Mouse (Mus musculus) erythroblast, embryonic 14.5 days (primary cell): ENCODE measurements around the gene Cerkl. TPM values are rescaled to one million over a fixed set of nuclear protein-coding genes. Genes with fewer than 3 reads are reported as not detected.

ENCODE experiments used
- H3K27me3 ChIP-seq: 2 replicates; pipeline ENCODE4 v1.6.1; 2012; ENCODE audit warnings: inconsistent platforms; ENCODE audit not compliant: control insufficient read depth
- H3K36me3 ChIP-seq: 2 replicates; pipeline ENCODE4 v1.6.1; 2012; ENCODE audit warnings: mild to moderate bottlenecking, inconsistent platforms; ENCODE audit not compliant: control insufficient read depth
- H3K4me1 ChIP-seq: 2 replicates; pipeline ENCODE4 v1.6.1; 2012; ENCODE audit warnings: inconsistent platforms; ENCODE audit not compliant: control insufficient read depth
- H3K4me3 ChIP-seq: replicated peaks from 2 replicates; pipeline ENCODE3; 2012; ENCODE audit warnings: moderate library complexity, mild to moderate bottlenecking, inconsistent platforms
- H3K9me3 ChIP-seq: 2 replicates; pipeline ENCODE4 v1.6.1; 2012; ENCODE audit warnings: low read length, inconsistent platforms, mixed read lengths; ENCODE audit not compliant: control insufficient read depth
- GATA1 ChIP-seq: IDR thresholded peaks from 2 replicates; pipeline ENCODE4 v1.6.1; 2012; ENCODE audit warnings: low read length, inconsistent platforms, mixed read lengths
- TAL1 ChIP-seq: IDR thresholded peaks from 3 replicates; pipeline ENCODE4 v1.6.1; 2012; ENCODE audit warnings: low read length, inconsistent platforms, mixed read lengths
- polyA plus RNA-seq: library from polyadenylated mRNA; stranded (reverse); fragments of >175 nt; gene quantifications from 2 replicates; pipeline ENCODE4 v1.2.3, GENCODE M21; 2012

Cerkl gene
- polyA plus RNA-seq, 1 experiment: 0.02 TPM

DNA sequence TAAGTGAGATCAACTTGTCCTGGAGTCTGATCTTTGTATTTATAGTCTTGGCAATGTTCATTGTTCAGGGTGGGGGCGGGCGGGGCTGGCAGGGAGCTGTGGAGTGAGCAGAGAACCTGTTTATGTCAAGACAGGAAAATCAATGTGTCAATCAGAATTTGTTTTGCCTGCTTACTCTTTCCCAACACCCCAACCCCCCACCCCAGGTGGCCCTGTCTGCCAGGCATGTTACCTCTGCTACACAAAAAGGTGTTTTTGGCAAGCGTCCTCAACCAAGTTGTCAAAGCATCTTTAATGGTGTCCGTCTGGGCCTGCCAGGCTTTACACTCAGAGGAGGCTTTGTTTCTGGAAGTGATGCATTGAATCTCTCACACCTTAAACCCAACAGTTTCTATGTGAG, 141.5 kb downstream of the Cerkl start:
- H3K9me3 ChIP-seq: no peaks in the 10 kb centered on the region
- peaks cover 100% of the 10 kb centered on the region for H3K36me3 ChIP-seq
- no peak overlapping the region for H3K4me3 ChIP-seq
- H3K4me1 ChIP-seq: no peaks in the 10 kb centered on the region
- no peaks in the 10 kb centered on the region for H3K27me3 ChIP-seq
- TF ChIP-seq GATA1 (no peak), TAL1 (no peak)

DNA sequence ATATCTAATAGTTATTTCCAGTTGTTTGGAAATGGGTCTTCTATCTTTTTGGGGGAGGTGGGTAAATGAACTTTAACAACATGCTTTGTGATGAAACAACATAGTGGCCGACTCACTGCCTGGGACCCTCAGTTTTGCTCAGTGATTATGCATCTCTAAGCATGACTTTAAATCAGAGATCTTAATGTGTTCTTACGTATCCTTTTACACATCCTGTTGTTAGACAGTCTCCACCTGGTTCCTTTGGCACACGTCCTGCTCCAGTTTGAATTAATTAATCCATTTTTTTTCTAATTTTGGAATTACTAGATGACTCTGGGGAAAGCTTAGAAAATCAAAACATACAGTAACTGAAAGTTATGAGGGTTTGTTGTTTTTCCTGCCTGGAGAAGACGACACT, 144.1 kb downstream of the Cerkl start:
- no peaks in the 10 kb centered on the region for H3K27me3 ChIP-seq
- H3K36me3 ChIP-seq: peaks cover 100% of the 10 kb centered on the region
- no peaks in the 10 kb centered on the region for H3K9me3 ChIP-seq
- H3K4me3 ChIP-seq: no peak overlapping the region
- TF ChIP-seq GATA1: no peak
- no peaks in the 10 kb centered on the region for H3K4me1 ChIP-seq

DNA sequence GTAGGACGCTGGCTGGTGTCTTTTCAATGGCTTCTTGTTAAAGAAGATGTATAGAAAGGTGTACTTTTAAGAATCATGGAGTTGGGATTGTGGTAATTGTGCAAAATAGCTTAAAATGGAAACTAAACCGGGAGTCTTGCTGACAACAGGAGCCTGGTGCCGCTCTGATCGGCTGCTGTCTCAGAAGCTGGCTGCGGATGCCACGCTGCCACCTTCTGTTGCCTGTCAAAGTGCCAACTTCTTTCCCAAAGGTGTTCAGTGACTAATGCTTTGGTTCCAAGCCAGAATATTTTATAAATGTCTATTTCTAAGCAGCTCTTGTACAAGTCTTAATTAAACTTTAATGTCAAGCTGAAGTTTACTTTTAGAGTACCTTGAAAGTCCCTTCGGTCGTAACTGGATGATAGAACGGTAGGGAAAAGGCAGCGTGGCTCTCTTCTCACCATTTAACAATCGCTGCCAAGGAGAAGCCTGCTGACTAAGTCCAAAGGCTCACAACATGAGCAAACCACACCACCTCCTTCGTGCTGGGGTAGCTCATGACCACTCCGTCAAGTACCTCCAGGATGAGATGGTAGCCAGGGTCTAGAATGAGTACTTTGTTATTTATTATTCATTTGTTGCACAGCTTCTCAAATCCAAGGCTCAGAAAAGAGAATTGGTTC, 147.0 kb downstream of the Cerkl start:
- no peaks in the 10 kb centered on the region for H3K4me1 ChIP-seq
- H3K27me3 ChIP-seq: no peaks in the 10 kb centered on the region
- H3K9me3 ChIP-seq: no peaks in the 10 kb centered on the region
- TF ChIP-seq GATA1: no peak
- TF ChIP-seq TAL1: no peak
- H3K36me3 ChIP-seq: peaks cover 94% of the 10 kb centered on the region
- H3K4me3 ChIP-seq: no peak overlapping the region

DNA sequence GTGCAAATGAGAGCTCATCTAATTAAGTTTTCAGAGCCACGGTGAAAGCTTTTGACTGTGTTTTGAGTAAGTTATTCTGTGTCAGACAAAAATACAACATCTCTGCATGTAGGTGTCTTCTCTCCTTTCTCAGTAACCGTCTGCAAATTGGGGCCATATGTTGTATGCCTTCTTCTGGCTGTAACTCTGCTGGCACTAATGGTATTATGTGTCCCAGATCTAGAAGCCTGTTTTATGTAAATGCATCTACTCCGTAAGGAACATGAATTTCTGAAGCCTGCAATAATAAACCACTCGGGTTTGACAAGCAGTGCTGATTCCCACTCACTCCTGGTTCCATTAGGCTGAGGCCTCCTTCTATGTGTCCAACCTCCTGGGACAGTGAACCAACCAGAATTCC, 149.0 kb downstream of the Cerkl start:
- Histone ChIP-seq H3K4me3 (no peak overlapping the region), H3K36me3 (peaks cover 93% of the 10 kb centered on the region), H3K4me1 (no peaks in the 10 kb centered on the region), H3K9me3 (no peaks in the 10 kb centered on the region), H3K27me3 (no peaks in the 10 kb centered on the region)
- TF ChIP-seq TAL1 (no peak), GATA1 (no peak)

DNA sequence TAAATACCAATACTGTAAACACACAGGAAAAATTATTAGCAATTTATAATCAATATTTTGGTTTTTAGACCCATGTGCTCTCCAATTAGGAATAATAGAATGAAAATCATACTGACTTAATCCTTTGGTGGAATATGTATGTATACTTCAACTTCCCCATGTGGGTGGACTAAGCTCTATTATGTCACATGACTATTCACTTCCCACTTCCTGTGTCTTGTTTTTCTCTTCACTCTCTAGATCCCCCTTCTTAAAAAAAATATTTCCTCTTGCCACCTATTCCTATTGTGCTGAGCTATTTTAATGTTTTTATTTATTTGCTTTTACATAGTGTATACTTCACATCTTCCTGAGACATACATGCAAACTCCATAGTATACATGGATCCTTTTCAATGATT, 154.2 kb downstream of the Cerkl start:
- no peak overlapping the region for H3K4me3 ChIP-seq
- no peaks in the 10 kb centered on the region for H3K27me3 ChIP-seq
- no peaks in the 10 kb centered on the region for H3K4me1 ChIP-seq
- H3K36me3 ChIP-seq: peaks cover 88% of the 10 kb centered on the region
- no peaks in the 10 kb centered on the region for H3K9me3 ChIP-seq
- no peak for TF ChIP-seq GATA1
- TF ChIP-seq TAL1: no peak

DNA sequence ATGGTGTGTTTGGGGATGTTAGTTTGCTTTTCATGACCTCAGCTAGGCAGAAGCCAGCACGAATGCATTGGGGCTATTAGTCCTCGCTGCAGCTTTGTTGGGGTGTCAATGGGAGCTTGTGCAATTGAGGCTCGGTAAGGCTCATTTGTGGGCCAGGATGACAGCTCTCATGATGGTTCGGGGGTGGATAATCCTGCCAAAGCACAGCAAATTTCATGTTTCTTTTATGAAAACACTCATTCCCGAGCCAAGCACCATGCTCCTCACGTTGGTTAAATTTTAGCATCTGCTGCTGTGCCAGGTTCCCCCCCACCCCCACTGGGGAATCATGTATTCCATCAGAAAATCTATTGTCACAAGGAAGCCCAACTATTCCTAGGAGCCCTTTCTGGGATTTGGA, 164.2 kb downstream of the Cerkl start:
- peaks cover 99% of the 10 kb centered on the region for H3K36me3 ChIP-seq
- no peak for TF ChIP-seq TAL1
- no peak for TF ChIP-seq GATA1
- H3K4me1 ChIP-seq: no peaks in the 10 kb centered on the region

DNA sequence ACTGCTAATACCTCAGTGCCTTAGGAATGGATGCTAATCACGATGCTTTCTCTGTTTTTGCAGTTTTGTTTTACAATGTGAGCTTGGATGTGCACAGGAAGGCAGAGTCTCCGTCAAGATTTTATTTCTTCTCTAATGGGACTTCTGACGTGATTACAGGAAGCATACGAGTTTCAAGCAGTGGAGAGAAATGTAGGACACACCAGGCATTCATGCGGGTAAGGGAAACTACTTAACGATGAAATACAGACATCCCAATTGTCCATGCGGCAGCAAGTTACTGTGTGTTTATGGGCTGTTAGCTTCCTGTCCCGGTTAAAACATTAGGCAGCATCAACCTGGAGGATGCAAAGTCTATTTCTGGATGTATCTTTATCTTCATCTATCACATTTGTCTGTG, 164.7 kb downstream of the Cerkl start:
- Histone ChIP-seq H3K4me1 (no peaks in the 10 kb centered on the region), H3K9me3 (no peaks in the 10 kb centered on the region), H3K4me3 (no peak overlapping the region), H3K27me3 (no peaks in the 10 kb centered on the region), H3K36me3 (peaks cover 99% of the 10 kb centered on the region)
- TF ChIP-seq GATA1 (no peak), TAL1 (no peak)

More for the DNA sequence above, 164.2 kb downstream of the Cerkl start:
- Histone ChIP-seq H3K9me3 (no peaks in the 10 kb centered on the region), H3K4me3 (no peak overlapping the region), H3K27me3 (no peaks in the 10 kb centered on the region)

DNA sequence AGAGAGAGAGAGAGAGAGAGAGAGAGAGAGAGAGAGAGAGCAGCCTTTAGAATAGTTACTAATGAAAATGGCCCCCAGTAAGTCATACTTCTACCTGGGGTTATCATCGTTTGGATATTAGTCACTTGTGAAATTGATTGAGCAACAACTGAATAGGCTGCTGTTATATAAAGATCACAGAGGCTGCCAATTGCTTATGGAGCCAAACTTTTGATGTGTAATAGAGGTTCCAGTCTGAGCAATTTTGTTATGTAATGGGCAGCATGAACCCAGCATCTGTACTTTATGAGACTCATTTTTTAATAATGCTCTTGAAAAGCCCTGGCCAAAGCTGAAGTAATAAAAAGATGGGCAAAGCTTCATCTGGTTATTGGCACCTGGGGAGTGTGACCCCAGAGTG, 166.4 kb downstream of the Cerkl start:
- H3K9me3 ChIP-seq: no peaks in the 10 kb centered on the region
- TF ChIP-seq GATA1 (no peak), TAL1 (no peak)
- no peaks in the 10 kb centered on the region for H3K4me1 ChIP-seq
- peaks cover 97% of the 10 kb centered on the region for H3K36me3 ChIP-seq
- no peaks in the 10 kb centered on the region for H3K27me3 ChIP-seq
- no peak overlapping the region for H3K4me3 ChIP-seq

DNA sequence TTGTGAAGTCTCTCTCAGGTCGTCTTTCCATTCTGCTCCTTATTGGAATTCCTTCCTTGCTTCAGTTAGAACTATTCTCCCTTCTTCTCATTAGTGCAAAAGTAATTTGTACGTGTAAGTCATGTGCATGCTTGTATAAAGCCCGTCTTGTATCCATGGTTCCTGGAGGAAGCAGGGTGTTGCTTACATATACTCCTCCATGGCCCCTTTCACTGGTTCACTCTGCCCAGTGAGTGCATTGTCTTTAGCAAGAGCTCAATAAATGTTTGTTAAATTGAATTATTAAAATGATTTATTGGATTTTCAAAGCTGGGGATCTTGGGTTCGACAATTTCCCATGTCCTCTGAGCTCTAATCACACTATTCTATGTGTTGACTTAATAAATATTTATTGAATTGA, 172.4 kb downstream of the Cerkl start:
- H3K9me3 ChIP-seq: no peaks in the 10 kb centered on the region
- no peaks in the 10 kb centered on the region for H3K27me3 ChIP-seq
- peaks cover 98% of the 10 kb centered on the region for H3K36me3 ChIP-seq
- TF ChIP-seq TAL1: no peak
- no peak for TF ChIP-seq GATA1
- no peak overlapping the region for H3K4me3 ChIP-seq
- no peaks in the 10 kb centered on the region for H3K4me1 ChIP-seq

Other genes with a start within 250 kb of the Cerkl start
- gene Itga4, start 201.4 kb downstream of the Cerkl start, polyA plus RNA-seq: 1.3 and 1.7 TPM in 2 replicates
- not detected in 2 replicates for gene Neurod1, start within 50 bp of the Cerkl start, polyA plus RNA-seq
- 0.02 and 0.10 TPM in 2 replicates for gene Itprid2, start 178.6 kb upstream of the Cerkl start, polyA plus RNA-seq